Mouse (Mus musculus): ENCODE measurements at regions not wholly inside any gene's neighbourhood (a gene's known extent, or its start where the extent isn't known, plus 50 kb on each side); places are given as distances from the start of the nearest gene placed in this dataset.

DNA sequence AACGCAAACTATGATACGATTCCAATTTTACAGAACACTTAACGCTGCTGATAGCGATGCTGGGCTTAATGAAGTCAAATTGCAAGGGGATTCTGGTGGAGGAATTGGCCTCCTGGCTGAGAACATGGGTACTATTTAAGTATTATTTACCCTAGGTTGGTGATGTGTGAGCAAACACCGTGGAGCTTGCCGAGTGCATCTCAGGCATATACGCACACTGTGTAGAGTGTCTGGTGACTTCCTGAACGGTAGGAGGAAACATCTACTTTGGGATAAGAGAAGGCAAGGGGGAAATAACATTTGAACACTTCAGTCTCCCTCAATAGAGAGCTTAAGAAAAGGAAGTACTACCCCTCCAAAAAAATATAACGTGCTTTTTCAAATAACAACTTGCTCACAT lies 194.8 kb upstream of the Prickle1 start:
- TF ChIP-seq CTCF (IDR thresholded peaks at IDR 0.05; ENCODE audit: low read depth, low read length) (no peak), POLR2A (IDR thresholded peaks at IDR 0.05; ENCODE audit: insufficient read depth, low read length) (no peak), EP300 (IDR thresholded peaks at IDR 0.05; ENCODE audit: insufficient read depth, low read depth, low read length) (no peak)
